Mouse (Mus musculus) liver, embryonic 14.5 days (tissue): ENCODE data around the gene Cysrt1. TPM values are rescaled to one million over a fixed set of nuclear protein-coding genes. Genes with fewer than 3 reads are reported as not detected.

Experiments
- ATAC-seq: fragments of 200-750 bp; cut with Nextera tagmentation; 2 replicates; pipeline ENCODE4 v1.8.0; 2017; ENCODE audit warnings: moderate number of reproducible peaks, mild to moderate bottlenecking, moderate library complexity; ENCODE audit not compliant: insufficient read depth
- DNase-seq, 3 experiments: peaks; one replicate each; pipeline ENCODE4 v3.0.0-alpha.2; 2012 to 2013; ENCODE audit warnings: low read depth in 3 of 3, low spot score in 3 of 3
- H3K27ac ChIP-seq: fragments of 300-500 bp; sonication (generic); 2 replicates; pipeline ENCODE4 v1.5.1; 2014; ENCODE audit warnings: moderate library complexity, mild to moderate bottlenecking, control low read depth, inconsistent platforms
- H3K27me3 ChIP-seq: fragments of 300-500 bp; sonication (generic); 2 replicates; pipeline ENCODE4 v1.6.1; 2014; ENCODE audit warnings: mild to moderate bottlenecking, low read length, moderate library complexity; ENCODE audit not compliant: control insufficient read depth, insufficient read depth
- H3K36me3 ChIP-seq: fragments of 300-500 bp; sonication (generic); replicated peaks from 2 replicates; pipeline ENCODE4 v1.6.1; 2014; ENCODE audit warnings: low read depth; ENCODE audit not compliant: control insufficient read depth, insufficient read depth
- H3K4me1 ChIP-seq, 2 experiments: fragments of 200-500 bp in 1 of 2; fragments of 300-500 bp in 1 of 2; sonication (generic) in 1 of 2; replicated peaks; 2 replicates each; pipeline ENCODE4 v1.6.1; 2012 to 2014; ENCODE audit warnings: antibody characterized with exemption in 1 of 2, inconsistent platforms in 1 of 2, low read length in 1 of 2; ENCODE audit not compliant: control insufficient read depth in 2 of 2, insufficient read depth in 2 of 2
- H3K4me2 ChIP-seq: fragments of 300-500 bp; sonication (generic); 2 replicates; pipeline ENCODE4 v1.6.1; 2014; ENCODE audit warnings: low read depth, mild to moderate bottlenecking, control low read depth, moderate library complexity
- H3K4me3 ChIP-seq, 2 experiments: fragments of 200-500 bp in 1 of 2; fragments of 300-500 bp in 1 of 2; sonication (generic) in 1 of 2; 2 replicates each; pipeline ENCODE4 v1.5.1; 2012 to 2014; ENCODE audit warnings: low read depth in 2 of 2, low read length in 2 of 2, mild to moderate bottlenecking in 2 of 2, control low read depth in 1 of 2, inconsistent platforms in 1 of 2, moderate library complexity in 1 of 2; ENCODE audit not compliant: insufficient read depth in 1 of 2
- H3K9ac ChIP-seq: fragments of 300-500 bp; sonication (generic); replicated peaks from 2 replicates; pipeline ENCODE4 v1.6.1; 2014; ENCODE audit warnings: mild to moderate bottlenecking, control low read depth, moderate library complexity
- H3K9me3 ChIP-seq: fragments of 300-500 bp; sonication (generic); 2 replicates; pipeline ENCODE4 v1.6.1; 2016; ENCODE audit warnings: low read length, mixed read lengths; ENCODE audit not compliant: control insufficient read depth
- CTCF ChIP-seq: IDR thresholded peaks from 2 replicates; pipeline ENCODE4 v1.5.1; 2016; ENCODE audit warnings: antibody characterized with exemption, low read depth, control low read depth
- EP300 ChIP-seq: IDR thresholded peaks from 2 replicates; pipeline ENCODE4 v1.6.1; 2016; ENCODE audit warnings: antibody characterized with exemption, low read depth
- WGBS: fragments of 180-500 bp; shearing (Covaris S2); extraction: QIAGEN DNeasy Blood & Tissue Kit; methylation state at CpG from one replicate; pipeline ENCODE4 v1.1.7; 2014; ENCODE audit not compliant: insufficient replicate concordance; 5-methylcytosine and 5-hydroxymethylcytosine counted together
- polyA plus RNA-seq, 2 experiments: library from polyadenylated mRNA; depleted of rRNA in 1 of 2; stranded (reverse) in 1 of 2; unstranded in 1 of 2; fragments of >200 nt; fragmentation: Nextera tagmentation in 1 of 2; extraction: Ambion mirVana in 1 of 2; gene quantifications; 2 replicates each; pipeline versions ENCODE4 v1.2.1 to v1.2.3; 2012 to 2014

Cysrt1 gene
- polyA plus RNA-seq, 2 experiments, result not detected

- H3K9ac ChIP-seq, result peak overlapping the region; percentile 32
- peaks cover 4 to 17% of the 10 kb centered on the region in 2 experiments for H3K4me1 ChIP-seq
- no peaks in the 10 kb centered on the region for H3K9me3 ChIP-seq
- peak overlapping the region; percentile 75 for H3K4me2 ChIP-seq
- H3K27ac ChIP-seq, result no peak overlapping the region
- no peaks in the 10 kb centered on the region for H3K36me3 ChIP-seq
- DNase-seq (peak; percentile 45 to 52 (median 47)), ATAC-seq (peak; percentile 76)
- no peak for TF ChIP-seq CTCF
- no peak for TF ChIP-seq EP300
- WGBS, result 2% methylated on average over 29 of the region's 29 CpGs
- peaks cover 22% of the 10 kb centered on the region for H3K27me3 ChIP-seq
- peak overlapping the region; percentile 49 to 57 for H3K4me3 ChIP-seq
Measured at GRCm38 (mm10) chr2:25240723-25241437, 1.4 kb downstream of the Cysrt1 start.

- H3K4me1 ChIP-seq, result peaks cover 4 to 17% of the 10 kb centered on the region in 2 experiments
- no peak for TF ChIP-seq CTCF
- TF ChIP-seq EP300, result no peak
- no peaks in the 10 kb centered on the region for H3K36me3 ChIP-seq
- H3K27me3 ChIP-seq, result peaks cover 22% of the 10 kb centered on the region
- H3K9me3 ChIP-seq, result no peaks in the 10 kb centered on the region
- ATAC-seq (no peak), DNase-seq (no peak)
- H3K4me2 ChIP-seq, result peak overlapping the region; percentile 75
- no peak overlapping the region for H3K9ac ChIP-seq
- WGBS, result 48% methylated on average over 8 of the region's 8 CpGs
- peak overlapping the region; percentile 49 to 57 for H3K4me3 ChIP-seq
- H3K27ac ChIP-seq, result no peak overlapping the region
Measured at GRCm38 (mm10) chr2:25240310-25240709, 1.9 kb downstream of the Cysrt1 start.

DNA sequence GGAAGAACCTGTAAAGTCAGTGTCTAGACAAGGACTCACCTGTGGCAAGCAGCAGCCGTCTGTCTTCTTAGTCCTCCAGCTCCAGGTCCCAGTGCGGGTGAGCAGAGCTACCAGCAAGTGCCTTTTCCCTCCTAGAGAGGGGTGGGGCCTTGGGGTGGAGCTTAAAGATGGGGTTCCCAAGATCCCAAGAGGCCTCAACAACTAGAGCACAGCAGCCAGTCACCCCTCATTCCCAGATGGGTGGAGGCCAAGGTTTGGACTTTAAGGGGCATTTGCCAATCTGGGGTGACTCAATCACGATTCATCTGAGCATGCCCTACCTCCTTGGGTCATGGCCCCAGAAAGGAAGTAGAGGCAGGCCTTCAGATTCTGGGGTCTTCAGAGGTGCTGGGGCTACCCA, 2.5 kb downstream of the Cysrt1 start:
- ATAC-seq (no peak), DNase-seq (no peak)
- no peak for TF ChIP-seq EP300
- TF ChIP-seq CTCF, result no peak
- Histone ChIP-seq H3K27ac (no peak overlapping the region), H3K4me3 (no peak overlapping the region), H3K9me3 (no peaks in the 10 kb centered on the region), H3K36me3 (no peaks in the 10 kb centered on the region), H3K9ac (no peak overlapping the region), H3K4me1 (peaks cover 4 to 17% of the 10 kb centered on the region in 2 experiments), H3K27me3 (peaks cover 22% of the 10 kb centered on the region), H3K4me2 (no peak overlapping the region)
- 72% methylated on average over 3 of the region's 3 CpGs for WGBS

GRCm38 (mm10) chr2:25238106-25238505, 4.1 kb downstream of the Cysrt1 start:
- H3K4me2 ChIP-seq, result no peak overlapping the region
- TF ChIP-seq CTCF (no peak), EP300 (no peak)
- H3K36me3 ChIP-seq, result no peaks in the 10 kb centered on the region
- peaks cover 22% of the 10 kb centered on the region for H3K27me3 ChIP-seq
- H3K9ac ChIP-seq, result no peak overlapping the region
- peaks cover 4 to 17% of the 10 kb centered on the region in 2 experiments for H3K4me1 ChIP-seq
- ATAC-seq (no peak), DNase-seq (no peak)
- H3K27ac ChIP-seq, result no peak overlapping the region
- no peak overlapping the region for H3K4me3 ChIP-seq
- H3K9me3 ChIP-seq, result no peaks in the 10 kb centered on the region

GRCm38 (mm10) chr2:25237522-25237921, 4.7 kb downstream of the Cysrt1 start:
- ATAC-seq (no peak), DNase-seq (no peak)
- WGBS, result 54% methylated on average over 4 of the region's 4 CpGs
- H3K9me3 ChIP-seq, result no peaks in the 10 kb centered on the region
- H3K4me3 ChIP-seq, result no peak overlapping the region
- H3K4me1 ChIP-seq, result peaks cover 4 to 17% of the 10 kb centered on the region in 2 experiments
- H3K36me3 ChIP-seq, result no peaks in the 10 kb centered on the region
- peaks cover 16% of the 10 kb centered on the region for H3K27me3 ChIP-seq
- H3K9ac ChIP-seq, result no peak overlapping the region
- no peak for TF ChIP-seq EP300
- TF ChIP-seq CTCF, result no peak
- H3K4me2 ChIP-seq, result no peak overlapping the region
- no peak overlapping the region for H3K27ac ChIP-seq
